Mouse (Mus musculus) ES-Bruce4 (cell line): Measurements from ENCODE around the gene Duox2. TPM values are rescaled to one million over a fixed set of nuclear protein-coding genes. Genes with fewer than 3 reads are reported as not detected.

Source experiments
- H3K27ac ChIP-seq: 2 replicates; pipeline ENCODE4 v1.5.1; 2012; ENCODE audit warnings: low read length, inconsistent platforms; ENCODE audit not compliant: insufficient read depth
- H3K27me3 ChIP-seq: 2 replicates; pipeline ENCODE4 v1.6.1; 2012; ENCODE audit warnings: mild to moderate bottlenecking, low read length, inconsistent platforms; ENCODE audit not compliant: control insufficient read depth, poor library complexity, insufficient read depth, severe bottlenecking
- H3K36me3 ChIP-seq: 2 replicates; pipeline ENCODE4 v1.6.1; 2012; ENCODE audit warnings: inconsistent platforms, mild to moderate bottlenecking, low read length, moderate library complexity; ENCODE audit not compliant: control insufficient read depth, poor library complexity, insufficient read depth, severe bottlenecking
- H3K4me1 ChIP-seq: one replicate; pipeline ENCODE4 v1.8.1; 2011; ENCODE audit warnings: low read length; ENCODE audit not compliant: control insufficient read depth, insufficient read depth
- H3K4me3 ChIP-seq: 2 replicates; pipeline ENCODE4 v1.5.1; 2011; ENCODE audit warnings: low read depth, mild to moderate bottlenecking, low read length
- H3K9ac ChIP-seq: 2 replicates; pipeline ENCODE4 v1.6.1; 2012; ENCODE audit warnings: low read depth, mild to moderate bottlenecking, inconsistent platforms; ENCODE audit not compliant: poor library complexity, severe bottlenecking
- H3K9me3 ChIP-seq: replicated peaks from 2 replicates; pipeline ENCODE4 v1.6.1; 2012; ENCODE audit warnings: mild to moderate bottlenecking, low read length, inconsistent platforms; ENCODE audit not compliant: control insufficient read depth, poor library complexity, insufficient read depth, severe bottlenecking
- CTCF ChIP-seq: IDR thresholded peaks from one replicate; pipeline ENCODE4 v1.8.1; 2011; ENCODE audit warnings: low read depth, low read length
- EP300 ChIP-seq: IDR thresholded peaks from 2 replicates; pipeline ENCODE4 v1.6.1; 2011; ENCODE audit warnings: low read depth, low read length; ENCODE audit not compliant: insufficient read depth
- POLR2A ChIP-seq: IDR thresholded peaks from one replicate; pipeline ENCODE4 v1.8.1; 2011; ENCODE audit warnings: low read length; ENCODE audit not compliant: insufficient read depth
- polyA plus RNA-seq: library from polyadenylated mRNA; stranded (reverse); fragments of >200 nt; gene quantifications from 2 replicates; pipeline ENCODE4 v1.2.4, GENCODE M21; 2011; ENCODE audit warnings: low read depth; ENCODE audit not compliant: missing spikeins, insufficient read depth, insufficient read length

The Duox2 gene
- polyA plus RNA-seq, 1 experiment: not detected

GRCm38 (mm10) chr2:122305097-122305892 is 7.0 kb upstream of the Duox2 start:
- Histone ChIP-seq H3K9ac (no peak overlapping the region), H3K36me3 (no peaks in the 10 kb centered on the region), H3K27ac (no peak overlapping the region), H3K27me3 (peaks cover 6% of the 10 kb centered on the region; the same call in 1 of the 2 replicates), H3K4me3 (no peak overlapping the region), H3K4me1 (no peaks in the 10 kb centered on the region), H3K9me3 (no peaks in the 10 kb centered on the region)
- no peak for TF ChIP-seq EP300
- TF ChIP-seq CTCF: no peak
- TF ChIP-seq POLR2A: no peak

GRCm38 (mm10) chr2:122304544-122304943 is 6.3 kb upstream of the Duox2 start:
- no peaks in the 10 kb centered on the region for H3K36me3 ChIP-seq
- no peaks in the 10 kb centered on the region for H3K4me1 ChIP-seq
- no peak overlapping the region for H3K27ac ChIP-seq
- TF ChIP-seq EP300 (no peak), CTCF (no peak), POLR2A (no peak)
- H3K9ac ChIP-seq: no peak overlapping the region
- peaks cover 10% of the 10 kb centered on the region; the same call in 1 of the 2 replicates for H3K27me3 ChIP-seq
- H3K4me3 ChIP-seq: no peak overlapping the region
- no peaks in the 10 kb centered on the region for H3K9me3 ChIP-seq

GRCm38 (mm10) chr2:122302574-122303241 is 4.5 kb upstream of the Duox2 start:
- Histone ChIP-seq H3K27ac (no peak overlapping the region), H3K4me1 (no peaks in the 10 kb centered on the region), H3K9me3 (no peaks in the 10 kb centered on the region), H3K36me3 (no peaks in the 10 kb centered on the region), H3K4me3 (no peak overlapping the region), H3K27me3 (peaks cover 18% of the 10 kb centered on the region), H3K9ac (no peak overlapping the region)
- TF ChIP-seq CTCF: peak; percentile 82
- TF ChIP-seq POLR2A: no peak

GRCm38 (mm10) chr2:122301921-122302573 is 3.8 kb upstream of the Duox2 start:
- H3K4me1 ChIP-seq: no peaks in the 10 kb centered on the region

GRCm38 (mm10) chr2:122301081-122301920 is 3.1 kb upstream of the Duox2 start:
- H3K4me1 ChIP-seq: no peaks in the 10 kb centered on the region
- H3K9me3 ChIP-seq: no peaks in the 10 kb centered on the region
- H3K36me3 ChIP-seq: no peaks in the 10 kb centered on the region
- peaks cover 23% of the 10 kb centered on the region for H3K27me3 ChIP-seq
- no peak for TF ChIP-seq POLR2A
- TF ChIP-seq EP300: no peak
- no peak for TF ChIP-seq CTCF
- no peak overlapping the region for H3K9ac ChIP-seq
- no peak overlapping the region for H3K27ac ChIP-seq
- peak overlapping the region; percentile 41 for H3K4me3 ChIP-seq

More at GRCm38 (mm10) chr2:122301921-122302573, 3.8 kb upstream of the Duox2 start:
- H3K27ac ChIP-seq: no peak overlapping the region
- H3K27me3 ChIP-seq: peaks cover 20% of the 10 kb centered on the region
- no peaks in the 10 kb centered on the region for H3K9me3 ChIP-seq
- H3K4me3 ChIP-seq: peak overlapping the region; percentile 41; the same call in 1 of the 2 replicates
- H3K9ac ChIP-seq: no peak overlapping the region
- TF ChIP-seq POLR2A (no peak), EP300 (no peak), CTCF (no peak)
- H3K36me3 ChIP-seq: no peaks in the 10 kb centered on the region
